Mouse (Mus musculus): ENCODE measurements around the gene Gm49630. TPM values are rescaled to one million over a fixed set of nuclear protein-coding genes. Genes with fewer than 3 reads are reported as not detected.
"Not testable (repeated sequence)": the region's sequence is repeated elsewhere in the genome, so short reads cannot be mapped to it uniquely, and the experiment has no call there.

Gm49630 gene
- polyA plus RNA-seq, 1 experiment from 2014 or later = not detected

DNA sequence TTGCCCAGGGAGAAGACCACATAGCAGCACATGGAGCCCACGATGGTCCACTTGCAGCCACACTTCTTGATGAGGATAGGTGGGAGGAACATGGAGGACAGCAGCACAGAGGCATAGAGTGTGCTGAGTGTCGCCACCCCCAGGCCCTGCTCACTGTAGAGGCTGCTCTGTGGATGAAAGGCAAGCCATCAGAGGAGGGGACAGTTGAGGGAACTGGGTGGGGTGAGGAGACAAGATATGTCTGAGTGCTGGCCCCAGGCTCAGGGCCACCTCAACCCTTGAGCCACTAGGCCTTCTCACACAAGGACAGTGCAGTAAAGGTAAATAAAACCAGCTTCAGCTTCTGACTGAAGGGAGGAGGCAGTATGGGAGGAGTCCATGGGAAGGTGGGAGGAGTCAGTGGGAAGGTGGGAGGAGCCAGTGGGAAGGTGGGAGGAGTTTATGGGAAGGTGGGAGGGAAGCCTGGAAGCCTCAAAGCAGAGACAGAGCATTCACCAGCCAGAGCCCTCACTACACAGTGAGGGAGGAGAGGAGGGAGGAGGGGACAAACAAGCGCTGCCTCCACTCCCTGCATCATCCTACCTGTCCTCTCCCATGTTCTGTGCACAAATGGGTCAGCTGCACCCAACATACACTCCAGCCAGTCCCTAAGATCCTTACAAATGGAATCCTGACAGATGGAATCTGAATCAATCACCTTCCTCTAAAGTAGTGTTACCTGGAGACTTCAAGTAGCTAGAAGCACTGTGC lies 5.3 kb upstream of the Gm49630 start:
- not testable (repeated sequence) for H3K9me3 ChIP-seq (ENCODE audit: control insufficient read depth, low read length); H3K4me3 ChIP-seq (replicated peaks; ENCODE audit: low read length); H3K27ac ChIP-seq; H3K27me3 ChIP-seq (ENCODE audit: control insufficient read depth, insufficient read depth, low read length); H3K36me3 ChIP-seq (replicated peaks; ENCODE audit: control insufficient read depth, insufficient read depth); H3K9ac ChIP-seq; DNase-seq (ENCODE audit: low spot score); H3K4me2 ChIP-seq (replicated peaks); H3K4me1 ChIP-seq (replicated peaks; ENCODE audit: control insufficient read depth, insufficient read depth, low read length)
- ATAC-seq (ENCODE audit: low FRiP score) = peak; percentile 42
- WGBS = 91% methylated on average over 1 of the region's 3 CpGs

DNA sequence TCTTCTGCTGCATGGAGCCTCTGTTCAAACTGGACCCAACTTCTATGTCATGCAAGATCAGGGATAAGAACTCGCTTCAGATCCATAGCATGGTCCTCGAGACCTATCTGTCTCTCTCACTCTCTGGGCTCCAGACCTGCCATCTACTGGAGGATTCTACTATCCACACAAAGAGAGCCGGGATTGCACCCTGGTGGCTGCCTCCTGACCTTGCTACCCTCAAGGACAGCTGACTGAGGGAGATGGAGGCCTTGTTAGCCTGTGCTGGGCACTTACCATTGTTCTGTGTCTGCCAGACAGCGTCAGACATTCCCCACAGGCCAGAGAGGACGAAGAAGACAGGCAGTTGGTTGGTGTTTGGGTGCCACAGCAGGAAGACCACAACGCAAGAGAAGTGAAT lies 2.4 kb downstream of the Gm49630 start:
- H3K9me3 ChIP-seq (ENCODE audit: control insufficient read depth, low read length); H3K27me3 ChIP-seq (ENCODE audit: control insufficient read depth, insufficient read depth, low read length); H3K4me3 ChIP-seq (replicated peaks; ENCODE audit: low read length); ATAC-seq (ENCODE audit: low FRiP score); H3K4me1 ChIP-seq (replicated peaks; ENCODE audit: control insufficient read depth, insufficient read depth, low read length); H3K27ac ChIP-seq; H3K4me2 ChIP-seq (replicated peaks); H3K9ac ChIP-seq; DNase-seq (ENCODE audit: low spot score); H3K36me3 ChIP-seq (replicated peaks; ENCODE audit: control insufficient read depth, insufficient read depth): not testable (repeated sequence)
- 72% methylated on average over 5 of the region's 6 CpGs for WGBS

DNA sequence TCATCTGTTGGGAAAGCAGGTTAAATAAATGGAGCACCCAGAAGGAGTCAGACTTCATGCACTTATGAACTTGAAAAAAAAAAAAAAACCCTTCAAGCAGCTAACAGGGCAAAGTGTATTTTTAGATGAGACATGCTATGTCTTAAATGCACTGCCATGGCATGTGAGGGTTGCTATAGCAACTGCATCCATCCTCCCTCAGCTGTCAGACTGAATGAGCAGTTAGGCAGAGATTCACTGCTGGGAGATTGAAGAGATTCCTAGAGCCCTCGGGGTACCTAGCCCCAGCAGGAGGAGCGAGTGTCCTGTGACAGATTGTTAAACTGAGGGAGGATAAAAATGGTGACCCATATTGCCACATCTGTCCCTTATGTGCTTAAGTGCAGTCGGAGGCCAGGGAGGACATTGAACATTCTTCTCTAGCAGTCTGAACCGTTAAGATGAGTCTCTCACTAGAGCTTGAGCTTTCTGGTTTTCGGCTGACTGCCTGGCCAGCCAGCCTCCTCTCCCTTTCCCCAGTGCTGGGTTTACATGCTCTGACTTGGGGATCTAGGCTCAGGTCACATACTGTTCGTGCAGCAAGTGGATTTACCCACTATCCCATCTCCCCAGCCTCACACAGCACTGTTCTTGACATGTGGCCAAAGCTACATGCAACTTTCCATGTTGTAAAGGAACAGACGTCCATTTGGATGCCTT lies 5.0 kb downstream of the Gm49630 start:
- not testable (repeated sequence) for H3K4me2 ChIP-seq (replicated peaks); H3K4me1 ChIP-seq (replicated peaks; ENCODE audit: control insufficient read depth, insufficient read depth, low read length); H3K9me3 ChIP-seq (ENCODE audit: control insufficient read depth, low read length); H3K27me3 ChIP-seq (ENCODE audit: control insufficient read depth, insufficient read depth, low read length); H3K27ac ChIP-seq; H3K4me3 ChIP-seq (replicated peaks; ENCODE audit: low read length); H3K36me3 ChIP-seq (replicated peaks; ENCODE audit: control insufficient read depth, insufficient read depth); H3K9ac ChIP-seq
- DNase-seq (ENCODE audit: low spot score) (peak; percentile 26), ATAC-seq (ENCODE audit: low FRiP score) (peak; percentile 72; the same call in 1 of the 2 replicates)
- 19% methylated on average over 4 of the region's 7 CpGs for WGBS

DNA sequence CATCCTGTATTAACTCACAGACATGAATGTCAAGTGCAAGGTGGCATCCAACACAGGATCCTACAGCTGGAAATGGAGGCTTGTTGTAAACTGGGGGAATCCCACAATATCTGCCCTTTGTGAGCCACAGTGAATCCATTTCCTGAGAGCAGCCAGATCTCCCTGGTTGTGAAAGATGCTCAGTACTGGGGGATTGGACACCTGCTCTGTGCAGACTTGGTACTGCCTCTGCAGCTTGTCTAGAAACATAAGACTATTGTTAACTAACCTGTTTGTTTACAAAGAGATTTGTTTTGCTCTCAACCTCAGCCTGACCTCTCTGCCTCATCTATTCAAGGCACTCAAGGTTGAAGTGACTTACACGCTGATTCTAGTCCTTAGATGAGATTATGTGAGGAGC lies 5.5 kb downstream of the Gm49630 start:
- not testable (repeated sequence) for H3K4me2 ChIP-seq (replicated peaks); H3K4me1 ChIP-seq (replicated peaks; ENCODE audit: control insufficient read depth, insufficient read depth, low read length); H3K4me3 ChIP-seq (replicated peaks; ENCODE audit: low read length); H3K9me3 ChIP-seq (ENCODE audit: control insufficient read depth, low read length); H3K27ac ChIP-seq; H3K27me3 ChIP-seq (ENCODE audit: control insufficient read depth, insufficient read depth, low read length); H3K36me3 ChIP-seq (replicated peaks; ENCODE audit: control insufficient read depth, insufficient read depth); H3K9ac ChIP-seq; ATAC-seq (ENCODE audit: low FRiP score); DNase-seq (ENCODE audit: low spot score)
- no CpG with 5 or more reads among the region's 1 CpGs for WGBS

DNA sequence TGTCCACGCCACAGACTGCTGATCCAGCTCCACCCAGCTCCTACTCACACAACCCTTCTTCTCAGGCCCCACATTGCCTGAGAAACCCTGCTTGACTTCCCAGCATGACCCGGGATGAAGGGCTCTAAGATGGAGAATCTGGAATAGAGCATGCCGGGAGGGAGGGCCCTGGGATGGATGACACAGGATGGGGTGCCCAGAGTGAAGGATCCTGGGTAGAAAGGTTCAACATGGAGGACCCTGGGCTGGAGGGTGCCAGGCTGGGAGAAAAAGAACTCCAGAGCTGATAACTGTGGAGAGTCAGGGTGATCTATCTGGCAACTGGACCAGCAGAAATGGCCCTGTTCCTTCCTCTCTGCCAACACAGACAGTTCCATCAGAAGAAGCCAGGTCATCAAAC lies 6.2 kb downstream of the Gm49630 start:
- 100% methylated on average over 1 of the region's 3 CpGs for WGBS
- not testable (repeated sequence) for DNase-seq (ENCODE audit: low spot score); H3K27me3 ChIP-seq (ENCODE audit: control insufficient read depth, insufficient read depth, low read length); H3K9me3 ChIP-seq (ENCODE audit: control insufficient read depth, low read length); H3K27ac ChIP-seq; H3K4me1 ChIP-seq (replicated peaks; ENCODE audit: control insufficient read depth, insufficient read depth, low read length); H3K9ac ChIP-seq; H3K4me3 ChIP-seq (replicated peaks; ENCODE audit: low read length); H3K36me3 ChIP-seq (replicated peaks; ENCODE audit: control insufficient read depth, insufficient read depth); H3K4me2 ChIP-seq (replicated peaks)
- peak; percentile 21; the same call in 1 of the 2 replicates for ATAC-seq (ENCODE audit: low FRiP score)

DNA sequence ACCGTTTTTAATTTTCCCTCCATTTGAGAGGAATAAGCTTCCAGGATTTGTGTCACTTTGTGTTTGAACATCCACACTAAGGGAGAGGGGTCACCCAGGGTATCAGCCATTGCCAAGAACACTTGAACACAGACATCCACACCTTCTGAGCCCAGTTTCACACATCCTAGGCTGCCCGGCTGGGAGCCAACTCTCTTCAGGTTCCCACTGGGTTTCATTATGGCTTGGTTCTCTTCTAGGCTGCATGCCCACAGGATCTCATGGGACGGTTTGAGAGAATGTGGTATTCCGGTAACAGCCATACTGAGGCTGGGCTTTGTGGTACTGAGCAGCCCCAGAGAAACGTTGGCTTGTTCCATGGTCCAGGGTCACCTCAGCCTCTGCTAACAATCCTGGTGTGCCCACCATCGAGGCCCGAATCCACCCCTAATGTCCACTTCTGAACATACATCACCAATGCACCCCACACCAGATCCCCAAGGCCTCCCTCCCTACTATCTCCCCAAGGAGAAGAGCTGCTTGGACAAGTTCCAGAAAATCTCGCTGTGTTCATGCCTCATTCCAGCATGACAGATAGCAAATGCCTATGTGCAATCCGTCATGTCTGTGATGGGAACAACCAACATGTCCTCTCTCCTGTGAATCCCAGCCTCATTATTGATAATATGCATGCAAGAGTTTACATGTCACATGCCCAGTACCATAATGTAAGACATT lies 10.9 kb downstream of the Gm49630 start:
- not testable (repeated sequence) for H3K4me2 ChIP-seq (replicated peaks); H3K36me3 ChIP-seq (replicated peaks; ENCODE audit: control insufficient read depth, insufficient read depth); H3K9me3 ChIP-seq (ENCODE audit: control insufficient read depth, low read length); H3K27ac ChIP-seq; DNase-seq (ENCODE audit: low spot score); ATAC-seq (ENCODE audit: low FRiP score); H3K4me3 ChIP-seq (replicated peaks; ENCODE audit: low read length); H3K9ac ChIP-seq; H3K27me3 ChIP-seq (ENCODE audit: control insufficient read depth, insufficient read depth, low read length); H3K4me1 ChIP-seq (replicated peaks; ENCODE audit: control insufficient read depth, insufficient read depth, low read length)
- 69% methylated on average over 8 of the region's 9 CpGs for WGBS

DNA sequence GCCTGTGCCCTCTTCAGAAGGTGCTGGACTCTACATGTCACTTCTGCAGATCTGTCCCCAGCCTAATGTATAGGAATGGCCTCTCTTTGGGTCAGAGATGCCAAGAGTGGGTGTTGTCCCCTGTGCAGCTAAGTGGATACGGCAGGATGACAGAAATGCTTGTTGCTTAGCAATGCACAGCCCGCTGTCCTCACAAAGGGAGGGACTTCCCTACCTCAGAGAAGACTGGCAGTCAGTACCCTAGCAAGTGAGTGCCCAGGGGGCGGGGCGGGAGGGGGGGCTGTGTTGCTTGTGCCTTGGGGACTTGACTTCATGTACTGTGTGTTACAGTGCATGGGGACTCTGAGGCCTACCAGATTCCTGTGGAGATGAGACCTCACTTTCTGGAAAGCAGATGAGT lies 12.0 kb downstream of the Gm49630 start:
- not testable (repeated sequence) for H3K4me3 ChIP-seq (replicated peaks; ENCODE audit: low read length); H3K27ac ChIP-seq; H3K36me3 ChIP-seq (replicated peaks; ENCODE audit: control insufficient read depth, insufficient read depth); H3K4me2 ChIP-seq (replicated peaks); H3K4me1 ChIP-seq (replicated peaks; ENCODE audit: control insufficient read depth, insufficient read depth, low read length); H3K9ac ChIP-seq; H3K27me3 ChIP-seq (ENCODE audit: control insufficient read depth, insufficient read depth, low read length); ATAC-seq (ENCODE audit: low FRiP score); H3K9me3 ChIP-seq (ENCODE audit: control insufficient read depth, low read length); DNase-seq (ENCODE audit: low spot score)
- 75% methylated on average over 4 of the region's 4 CpGs for WGBS

DNA sequence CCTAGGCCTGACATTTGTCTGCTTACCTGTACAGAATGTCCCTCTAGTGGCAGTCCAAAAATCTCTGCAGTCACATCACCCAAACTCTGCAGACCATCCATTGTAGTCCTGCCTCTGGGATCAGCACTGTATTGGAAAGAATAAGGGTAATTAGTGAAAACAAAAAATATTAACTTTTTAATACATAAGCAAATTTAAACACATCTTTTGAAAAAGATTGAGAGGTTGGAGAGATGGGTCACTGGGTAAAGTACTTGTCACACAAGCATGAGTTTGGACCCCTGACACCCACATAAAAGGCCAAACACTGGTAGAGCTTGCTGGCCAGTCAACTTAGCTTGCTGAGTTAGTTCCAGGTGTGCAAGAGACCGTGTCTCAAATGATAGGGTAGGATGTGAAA lies 19.2 kb downstream of the Gm49630 start, which contains the start of gene Ttll2:
Gene Ttll2 (minus strand): TSS at position 101 of the 400 bp plus-strand sequence.
- not testable (repeated sequence) for H3K4me1 ChIP-seq (replicated peaks; ENCODE audit: control insufficient read depth, insufficient read depth, low read length); H3K36me3 ChIP-seq (replicated peaks; ENCODE audit: control insufficient read depth, insufficient read depth); DNase-seq (ENCODE audit: low spot score); H3K4me3 ChIP-seq (replicated peaks; ENCODE audit: low read length); H3K4me2 ChIP-seq (replicated peaks); H3K27ac ChIP-seq; H3K9ac ChIP-seq; H3K9me3 ChIP-seq (ENCODE audit: control insufficient read depth, low read length); ATAC-seq (ENCODE audit: low FRiP score); H3K27me3 ChIP-seq (ENCODE audit: control insufficient read depth, insufficient read depth, low read length)
- no CpG with 5 or more reads among the region's 1 CpGs for WGBS

DNA sequence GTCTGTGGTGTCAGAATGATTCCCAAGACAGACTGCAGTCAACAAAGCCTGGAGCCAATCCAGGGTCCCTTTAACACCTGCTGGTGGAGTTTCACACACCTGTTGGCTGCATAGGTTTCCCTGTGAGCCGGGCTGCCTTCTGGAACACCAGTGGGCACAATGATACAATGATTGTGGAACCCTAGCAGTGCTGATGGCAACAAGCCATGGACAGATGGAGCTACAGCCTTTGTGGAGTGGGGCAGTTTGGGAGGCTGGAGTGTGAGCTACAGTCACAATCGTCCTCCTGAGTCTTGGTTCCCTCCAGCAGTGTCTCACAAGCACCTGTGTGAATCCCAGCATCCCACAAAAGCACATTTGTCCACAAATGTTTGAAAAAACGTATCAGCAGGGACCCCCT lies 23.0 kb downstream of the Gm49630 start:
- not testable (repeated sequence) for ATAC-seq (ENCODE audit: low FRiP score); H3K9me3 ChIP-seq (ENCODE audit: control insufficient read depth, low read length); H3K27ac ChIP-seq; H3K4me3 ChIP-seq (replicated peaks; ENCODE audit: low read length); H3K4me1 ChIP-seq (replicated peaks; ENCODE audit: control insufficient read depth, insufficient read depth, low read length); DNase-seq (ENCODE audit: low spot score); H3K27me3 ChIP-seq (ENCODE audit: control insufficient read depth, insufficient read depth, low read length); H3K4me2 ChIP-seq (replicated peaks); H3K36me3 ChIP-seq (replicated peaks; ENCODE audit: control insufficient read depth, insufficient read depth); H3K9ac ChIP-seq
- WGBS = 55% methylated on average over 2 of the region's 3 CpGs

Measured in hindbrain, embryonic 14.5 days (tissue).